In genomic region chr8:57594175-57594885, GRCm38 (mm10) we compare ENCODE assay signal across 14 mouse cellular contexts. TPM values are rescaled to one million over a fixed set of nuclear protein-coding genes. Genes with fewer than 3 reads are reported as not detected.
DNase-seq lines count a peak whose midpoint lies in the region; ATAC-seq and TF ChIP-seq lines count a peak whose summit lies in the region.
"Had no signal": no experiment of that assay in that cellular context is flagged by ENCODE, and none has a peak within 500 bp of the region (broad histone marks: within the 10 kb centered on the region; RNA-seq: fewer than 3 reads in every experiment).

No protein-coding gene starts in this region.

- peaks cover 15% of the 10 kb centered on the region for H3K4me1 ChIP-seq in thymus, adult 2 months (replicated peaks; ENCODE audit: control insufficient read depth, insufficient read depth, low read length)
- no peaks in the 10 kb centered on the region for H3K4me1 ChIP-seq in intestine, embryonic 14.5 days (replicated peaks; ENCODE audit: control insufficient read depth, insufficient read depth, low read length)
- H3K4me1 ChIP-seq in megakaryocyte, embryonic 14.5 days = peaks cover 70% of the 10 kb centered on the region
- H3K4me1 ChIP-seq in midbrain, postnatal 0 days (ENCODE audit: insufficient read depth, low read length) = no peaks in the 10 kb centered on the region
- H3K4me1 ChIP-seq: hindbrain, embryonic 10.5 days; neural tube, embryonic 15.5 days had no signal

- no peak overlapping the region for H3K4me2 ChIP-seq in intestine, embryonic 14.5 days (ENCODE audit: low read length)
- H3K4me2 ChIP-seq in midbrain, postnatal 0 days (ENCODE audit: low read depth, low read length, poor library complexity, severe bottlenecking) = no peak overlapping the region
- H3K4me2 ChIP-seq: neural tube, embryonic 15.5 days had no signal

- H3K27me3 ChIP-seq in thymus, adult 2 months (ENCODE audit: control insufficient read depth, insufficient read depth, low read length) = no peaks in the 10 kb centered on the region
- no peaks in the 10 kb centered on the region for H3K27me3 ChIP-seq in intestine, embryonic 14.5 days (replicated peaks; ENCODE audit: control insufficient read depth, insufficient read depth, low read length)
- no peaks in the 10 kb centered on the region for H3K27me3 ChIP-seq in megakaryocyte, embryonic 14.5 days (replicated peaks)
- H3K27me3 ChIP-seq in midbrain, postnatal 0 days (ENCODE audit: insufficient read depth, low read length) = no peaks in the 10 kb centered on the region
- H3K27me3 ChIP-seq: neural tube, embryonic 15.5 days had no signal

- no peak overlapping the region for H3K4me3 ChIP-seq in thymus, adult 2 months (ENCODE audit: control insufficient read depth, insufficient read depth, low read length)
- no peak overlapping the region for H3K4me3 ChIP-seq in intestine, embryonic 14.5 days (ENCODE audit: low read depth, low read length)
- H3K4me3 ChIP-seq in megakaryocyte, embryonic 14.5 days (replicated peaks) = peak overlapping the region; percentile 11
- H3K4me3 ChIP-seq in midbrain, postnatal 0 days (ENCODE audit: low read depth, low read length) = no peak overlapping the region
- H3K4me3 ChIP-seq: heart, embryonic 10.5 days; hindbrain, embryonic 10.5 days; layer of hippocampus, adult 2 months; neural tube, embryonic 15.5 days had no signal

- WGBS in thymus, adult 2 months = 80% methylated on average over 6 of the region's 6 CpGs
- 55% methylated on average over 6 of the region's 6 CpGs for WGBS in intestine, embryonic 14.5 days
- WGBS in midbrain, postnatal 0 days = 58% methylated on average over 6 of the region's 6 CpGs

- no peaks in the 10 kb centered on the region for H3K36me3 ChIP-seq in thymus, adult 2 months (ENCODE audit: control insufficient read depth, insufficient read depth, low read length)
- H3K36me3 ChIP-seq in intestine, embryonic 14.5 days (ENCODE audit: control insufficient read depth, insufficient read depth, low read length) = no peaks in the 10 kb centered on the region
- H3K36me3 ChIP-seq in megakaryocyte, embryonic 14.5 days (replicated peaks; ENCODE audit: low read length) = peaks cover 6% of the 10 kb centered on the region
- H3K36me3 ChIP-seq in midbrain, postnatal 0 days (ENCODE audit: insufficient read depth, low read length) = no peaks in the 10 kb centered on the region
- H3K36me3 ChIP-seq: heart, embryonic 10.5 days; hindbrain, embryonic 10.5 days; neural tube, embryonic 15.5 days had no signal

- peak; percentile 78; the same call in 1 of the 2 replicates for ATAC-seq in intestine, embryonic 14.5 days (replicated peaks; ENCODE audit: low FRiP score, low TSS enrichment, low read depth)
- ATAC-seq in midbrain, postnatal 0 days (ENCODE audit: low FRiP score) = no peak

- intact Hi-C loops in left cerebral cortex, postnatal 4 days (cut with DNase I) = no loop called here

- H3K27ac ChIP-seq in thymus, adult 2 months (ENCODE audit: control insufficient read depth, insufficient read depth, low read length) = 0 out of 2 replicates have a peak overlapping the region, but pooled peaks have one; percentile 7
- H3K27ac ChIP-seq in intestine, embryonic 14.5 days (ENCODE audit: low read depth) = no peak overlapping the region
- H3K27ac ChIP-seq in midbrain, postnatal 0 days (ENCODE audit: low read depth, low read length) = no peak overlapping the region
- H3K27ac ChIP-seq: heart, embryonic 10.5 days; hindbrain, embryonic 10.5 days; layer of hippocampus, adult 2 months; neural tube, embryonic 15.5 days had no signal

- no peak for TF ChIP-seq CTCF in thymus, adult 2 months (IDR thresholded peaks at IDR 0.05; ENCODE audit: borderline replicate concordance, control insufficient read depth, extremely low read depth, insufficient read depth, low read length, poor library complexity)
- no peak for TF ChIP-seq CTCF in midbrain, postnatal 0 days (IDR thresholded peaks at IDR 0.05)

- no peak for DNase-seq in thymus, adult 2 months
- no peak for DNase-seq in thymus, postnatal 10 days (ENCODE audit: low spot score in 2 of 2)
- DNase-seq in intestine, embryonic 14.5 days (ENCODE audit: low spot score) = no peak
- DNase-seq in left cerebral cortex, adult 9 months (ENCODE audit: low spot score in 2 of 2) = no peak
- no peak for DNase-seq in midbrain, postnatal 0 days (ENCODE audit: low spot score)
- DNase-seq in left cerebral cortex, postnatal 4 days = no peak
- DNase-seq: cerebellum, adult 9-10 months; right cerebral cortex, adult 18-20 months; thymus, postnatal 4 days had no signal

- no peak for TF ChIP-seq POLR2A in thymus, adult 2 months (IDR thresholded peaks at IDR 0.05; ENCODE audit: control insufficient read depth, extremely low read depth, insufficient read depth, low read length, poor library complexity)

- no peak overlapping the region for H3K9ac ChIP-seq in intestine, embryonic 14.5 days (ENCODE audit: low read length)
- H3K9ac ChIP-seq in midbrain, postnatal 0 days (replicated peaks; ENCODE audit: low read length, poor library complexity, severe bottlenecking) = no peak overlapping the region
- H3K9ac ChIP-seq: neural tube, embryonic 15.5 days had no signal

- no peaks in the 10 kb centered on the region for H3K9me3 ChIP-seq in intestine, embryonic 14.5 days (ENCODE audit: control insufficient read depth, low read length)
- H3K9me3 ChIP-seq in megakaryocyte, embryonic 14.5 days = no peaks in the 10 kb centered on the region
- no peaks in the 10 kb centered on the region for H3K9me3 ChIP-seq in midbrain, postnatal 0 days (ENCODE audit: low read length)
- H3K9me3 ChIP-seq: heart, embryonic 10.5 days; hindbrain, embryonic 10.5 days; neural tube, embryonic 15.5 days had no signal

RNA-seq across cellular contexts. Expression of gene Galnt7, which starts 58.5 kb away (rescaled TPM):
- 8.4 and 9.1 TPM in 2 replicates for polyA plus RNA-seq in thymus, adult 2 months (2012; rRNA removed)
- 26.4 and 29.5 TPM in 2 replicates for polyA plus RNA-seq in intestine, embryonic 14.5 days (2014; fragmentation: Nextera tagmentation; extraction: Ambion mirVana)
- 0.96 and 2.2 TPM in 2 replicates for polyA plus RNA-seq in megakaryocyte, embryonic 14.5 days (2012; ENCODE audit: insufficient read depth, low replicate concordance)
- 6.2 and 8.0 TPM in 2 replicates for total RNA-seq in midbrain, postnatal 0 days (2014; rRNA removed)
- 4.7 and 5.2 TPM in 2 replicates for polyA plus RNA-seq in midbrain, postnatal 0 days (2015; fragmentation: Nextera tagmentation; extraction: Ambion mirVana)
- total RNA-seq in left cerebral cortex, postnatal 4 days (2021) = 10 to 100 TPM; 10.9 to 13.0 TPM
